Mouse (Mus musculus) megakaryocyte, embryonic 14.5 days (primary cell): ENCODE results near the gene Kif26b.

ENCODE experiments used
- FLI1 ChIP-seq: IDR thresholded peaks from 2 replicates; pipeline ENCODE4 v1.6.1; 2012; ENCODE audit warnings: low read length, inconsistent platforms, mixed read lengths
- GATA1 ChIP-seq: IDR thresholded peaks from 3 replicates; pipeline ENCODE4 v1.6.1; 2012; ENCODE audit warnings: mixed read lengths, low read length, inconsistent platforms, borderline replicate concordance

DNA sequence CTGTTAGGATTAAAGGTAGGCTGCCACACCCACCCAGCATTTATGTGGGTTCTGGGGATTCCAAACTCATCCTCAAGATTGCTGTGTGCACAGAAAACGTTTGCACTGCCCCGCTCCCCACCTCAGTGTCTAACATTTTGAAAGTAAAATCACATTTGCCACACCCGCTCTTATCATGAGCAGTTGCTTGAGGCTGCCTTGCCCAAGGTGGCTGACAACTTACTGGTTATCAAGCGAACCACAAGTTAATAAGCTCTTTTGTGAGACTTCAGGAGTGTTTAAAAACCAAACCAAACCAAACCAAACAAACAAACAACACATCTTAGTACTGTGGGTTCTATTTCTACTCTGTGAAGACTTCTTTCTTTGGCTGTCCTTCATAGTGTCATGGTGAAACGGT is 101.1 kb downstream of the Kif26b start:
- TF ChIP-seq FLI1 (no peak), GATA1 (no peak)
